Mouse (Mus musculus): ENCODE results near the gene 2900026A02Rik. TPM values are rescaled to one million over a fixed set of nuclear protein-coding genes. Genes with fewer than 3 reads are reported as not detected.

2900026A02Rik gene
- polyA plus RNA-seq, 1 experiment from 2014 or later = 7.2 TPM

GRCm38 (mm10) chr5:113193762-113194161 lies 27.3 kb downstream of the 2900026A02Rik start:
- Histone ChIP-seq H3K27me3 (no peaks in the 10 kb centered on the region), H3K9ac (no peak overlapping the region), H3K36me3 (no peaks in the 10 kb centered on the region), H3K27ac (no peak overlapping the region), H3K4me2 (replicated peaks) (no peak overlapping the region), H3K9me3 (no peaks in the 10 kb centered on the region), H3K4me1 (peaks cover 11% of the 10 kb centered on the region; the same call in 1 of the 2 replicates), H3K4me3 (no peak overlapping the region)
- 89% methylated on average over 18 of the region's 18 CpGs for WGBS
- ATAC-seq (ENCODE audit: low FRiP score, low read depth) = no peak

GRCm38 (mm10) chr5:113191901-113192300 lies 29.1 kb downstream of the 2900026A02Rik start:
- Histone ChIP-seq H3K4me3 (no peak overlapping the region), H3K4me1 (peaks cover 19% of the 10 kb centered on the region), H3K27me3 (no peaks in the 10 kb centered on the region), H3K27ac (no peak overlapping the region), H3K36me3 (no peaks in the 10 kb centered on the region), H3K4me2 (replicated peaks) (no peak overlapping the region), H3K9me3 (no peaks in the 10 kb centered on the region), H3K9ac (no peak overlapping the region)
- WGBS = 74% methylated on average over 14 of the region's 14 CpGs
- ATAC-seq (ENCODE audit: low FRiP score, low read depth) = no peak

- H3K27me3 ChIP-seq = no peaks in the 10 kb centered on the region
- no peak overlapping the region for H3K4me2 ChIP-seq (replicated peaks)
- no peak overlapping the region for H3K4me3 ChIP-seq
- H3K9me3 ChIP-seq = no peaks in the 10 kb centered on the region
- no peak for ATAC-seq (ENCODE audit: low FRiP score, low read depth)
- 57% methylated on average over 14 of the region's 14 CpGs for WGBS
- no peaks in the 10 kb centered on the region for H3K36me3 ChIP-seq
- H3K4me1 ChIP-seq = peaks cover 16% of the 10 kb centered on the region
- no peak overlapping the region for H3K9ac ChIP-seq
- H3K27ac ChIP-seq = no peak overlapping the region
These were observed 30.5 kb downstream of the 2900026A02Rik start for GRCm38 (mm10) chr5:113190558-113190957.

GRCm38 (mm10) chr5:113181441-113181840 lies 39.6 kb downstream of the 2900026A02Rik start:
- H3K9ac ChIP-seq = no peak overlapping the region
- no peaks in the 10 kb centered on the region for H3K27me3 ChIP-seq
- H3K4me2 ChIP-seq (replicated peaks) = no peak overlapping the region
- H3K4me3 ChIP-seq = no peak overlapping the region
- H3K4me1 ChIP-seq = peaks cover 17% of the 10 kb centered on the region
- 30% methylated on average over 6 of the region's 6 CpGs for WGBS
- H3K27ac ChIP-seq = peak overlapping the region; percentile 87; the same call in 1 of the 2 replicates
- no peaks in the 10 kb centered on the region for H3K9me3 ChIP-seq
- no peaks in the 10 kb centered on the region for H3K36me3 ChIP-seq
- ATAC-seq (ENCODE audit: low FRiP score, low read depth) = no peak

GRCm38 (mm10) chr5:113180755-113181154 lies 40.3 kb downstream of the 2900026A02Rik start:
- Histone ChIP-seq H3K4me2 (replicated peaks) (peak overlapping the region; percentile 63), H3K4me1 (peaks cover 17% of the 10 kb centered on the region), H3K27ac (peak overlapping the region; percentile 87), H3K9ac (peak overlapping the region; percentile 56; the same call in 1 of the 2 replicates), H3K9me3 (no peaks in the 10 kb centered on the region), H3K27me3 (no peaks in the 10 kb centered on the region), H3K36me3 (no peaks in the 10 kb centered on the region), H3K4me3 (peak overlapping the region; percentile 36)
- 83% methylated on average over 15 of the region's 15 CpGs for WGBS
- ATAC-seq (ENCODE audit: low FRiP score, low read depth) = no peak

- ATAC-seq (ENCODE audit: low FRiP score, low read depth) = peak; percentile 83
- peak overlapping the region; percentile 87 for H3K27ac ChIP-seq
- peaks cover 17% of the 10 kb centered on the region for H3K4me1 ChIP-seq
- 1% methylated on average over 30 of the region's 30 CpGs for WGBS
- H3K27me3 ChIP-seq = no peaks in the 10 kb centered on the region
- H3K4me2 ChIP-seq (replicated peaks) = peak overlapping the region; percentile 63
- H3K36me3 ChIP-seq = no peaks in the 10 kb centered on the region
- peak overlapping the region; percentile 36 for H3K4me3 ChIP-seq
- peak overlapping the region; percentile 56 for H3K9ac ChIP-seq
- no peaks in the 10 kb centered on the region for H3K9me3 ChIP-seq
These were observed 41.0 kb downstream of the 2900026A02Rik start for GRCm38 (mm10) chr5:113179843-113180682.

- no peak for ATAC-seq (ENCODE audit: low FRiP score, low read depth)
- H3K27ac ChIP-seq = peak overlapping the region; percentile 87
- 8% methylated on average over 8 of the region's 9 CpGs for WGBS
These were observed 41.6 kb downstream of the 2900026A02Rik start for GRCm38 (mm10) chr5:113179451-113179842.

GRCm38 (mm10) chr5:113175976-113176375 lies 45.1 kb downstream of the 2900026A02Rik start:
- Histone ChIP-seq H3K4me1 (peaks cover 19% of the 10 kb centered on the region), H3K27ac (no peak overlapping the region), H3K9me3 (no peaks in the 10 kb centered on the region), H3K9ac (no peak overlapping the region), H3K36me3 (no peaks in the 10 kb centered on the region), H3K4me3 (no peak overlapping the region), H3K4me2 (replicated peaks) (no peak overlapping the region), H3K27me3 (no peaks in the 10 kb centered on the region)
- WGBS = 92% methylated on average over 10 of the region's 10 CpGs
- ATAC-seq (ENCODE audit: low FRiP score, low read depth) = no peak

More at GRCm38 (mm10) chr5:113179451-113179842, 41.6 kb downstream of the 2900026A02Rik start:
- H3K9me3 ChIP-seq = no peaks in the 10 kb centered on the region
- H3K27me3 ChIP-seq = no peaks in the 10 kb centered on the region
- H3K4me3 ChIP-seq = peak overlapping the region; percentile 36
- H3K4me2 ChIP-seq (replicated peaks) = peak overlapping the region; percentile 63
- H3K36me3 ChIP-seq = no peaks in the 10 kb centered on the region
- peaks cover 17% of the 10 kb centered on the region for H3K4me1 ChIP-seq
- peak overlapping the region; percentile 56 for H3K9ac ChIP-seq

GRCm38 (mm10) chr5:113174916-113175692 lies 45.9 kb downstream of the 2900026A02Rik start:
- 47% methylated on average over 24 of the region's 24 CpGs for WGBS
- Histone ChIP-seq H3K9me3 (no peaks in the 10 kb centered on the region), H3K36me3 (no peaks in the 10 kb centered on the region), H3K4me1 (peaks cover 12% of the 10 kb centered on the region), H3K27ac (no peak overlapping the region), H3K4me2 (replicated peaks) (no peak overlapping the region), H3K27me3 (no peaks in the 10 kb centered on the region), H3K9ac (no peak overlapping the region), H3K4me3 (no peak overlapping the region)
- ATAC-seq (ENCODE audit: low FRiP score, low read depth) = no peak

GRCm38 (mm10) chr5:113173318-113173717 lies 47.7 kb downstream of the 2900026A02Rik start:
- no peaks in the 10 kb centered on the region for H3K27me3 ChIP-seq
- WGBS = 17% methylated on average over 5 of the region's 5 CpGs
- no peak overlapping the region for H3K27ac ChIP-seq
- ATAC-seq (ENCODE audit: low FRiP score, low read depth) = 0 out of 2 replicates have a peak, but pooled peaks have one; percentile 15
- 0 out of 2 replicates have a peak, but pooled peaks cover 3% of the 10 kb centered on the region for H3K4me1 ChIP-seq
- no peak overlapping the region for H3K4me2 ChIP-seq (replicated peaks)
- no peaks in the 10 kb centered on the region for H3K36me3 ChIP-seq
- H3K9me3 ChIP-seq = no peaks in the 10 kb centered on the region
- no peak overlapping the region for H3K9ac ChIP-seq
- no peak overlapping the region for H3K4me3 ChIP-seq

- Histone ChIP-seq H3K27me3 (no peaks in the 10 kb centered on the region), H3K27ac (no peak overlapping the region), H3K4me3 (no peak overlapping the region), H3K36me3 (no peaks in the 10 kb centered on the region), H3K9ac (no peak overlapping the region), H3K4me1 (0 out of 2 replicates have a peak, but pooled peaks cover 3% of the 10 kb centered on the region), H3K4me2 (replicated peaks) (no peak overlapping the region), H3K9me3 (no peaks in the 10 kb centered on the region)
- ATAC-seq (ENCODE audit: low FRiP score, low read depth) = no peak; the same call in 1 of the 2 replicates
- 71% methylated on average over 10 of the region's 10 CpGs for WGBS
These were observed 49.0 kb downstream of the 2900026A02Rik start for GRCm38 (mm10) chr5:113171968-113172578.
